Mouse (Mus musculus) liver, postnatal 0 days (tissue): ENCODE results near the gene Pabpn1l.

ENCODE experiments used
- CTCF ChIP-seq: sonication (generic); IDR thresholded peaks from 2 replicates; pipeline ENCODE4 v1.5.1; 2016; ENCODE audit warnings: antibody characterized with exemption, low read depth
- EP300 ChIP-seq: IDR thresholded peaks from 2 replicates; pipeline ENCODE4 v1.6.1; 2016; ENCODE audit warnings: antibody characterized with exemption, low read depth, mild to moderate bottlenecking

DNA sequence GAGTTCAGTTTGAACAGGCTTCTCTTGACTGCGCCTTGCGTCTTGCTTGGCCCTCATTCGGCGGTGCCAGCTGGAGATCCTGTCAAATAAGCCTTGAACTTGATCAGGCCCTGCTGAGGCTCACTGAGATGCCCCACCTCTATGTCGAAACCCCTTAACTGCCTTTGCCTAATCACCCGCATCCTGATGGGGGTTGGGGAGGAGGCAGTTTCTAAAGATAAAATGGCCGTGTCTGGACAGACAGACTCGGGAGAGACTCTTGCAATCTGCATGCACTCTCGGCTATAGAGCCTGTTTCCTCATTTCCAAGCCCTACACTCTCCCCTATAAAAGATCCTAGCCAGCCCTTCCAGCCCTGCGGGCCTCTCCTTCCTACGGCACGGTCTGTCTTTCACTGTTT is 29.3 kb downstream of the Pabpn1l start:
- no peak for TF ChIP-seq EP300
- no peak for TF ChIP-seq CTCF
